Mouse (Mus musculus): ENCODE data around the gene Dcp1b. TPM values are rescaled to one million over a fixed set of nuclear protein-coding genes. Genes with fewer than 3 reads are reported as not detected.

Gene Dcp1b
- polyA plus RNA-seq, 1 experiment, result 26.6 TPM

DNA sequence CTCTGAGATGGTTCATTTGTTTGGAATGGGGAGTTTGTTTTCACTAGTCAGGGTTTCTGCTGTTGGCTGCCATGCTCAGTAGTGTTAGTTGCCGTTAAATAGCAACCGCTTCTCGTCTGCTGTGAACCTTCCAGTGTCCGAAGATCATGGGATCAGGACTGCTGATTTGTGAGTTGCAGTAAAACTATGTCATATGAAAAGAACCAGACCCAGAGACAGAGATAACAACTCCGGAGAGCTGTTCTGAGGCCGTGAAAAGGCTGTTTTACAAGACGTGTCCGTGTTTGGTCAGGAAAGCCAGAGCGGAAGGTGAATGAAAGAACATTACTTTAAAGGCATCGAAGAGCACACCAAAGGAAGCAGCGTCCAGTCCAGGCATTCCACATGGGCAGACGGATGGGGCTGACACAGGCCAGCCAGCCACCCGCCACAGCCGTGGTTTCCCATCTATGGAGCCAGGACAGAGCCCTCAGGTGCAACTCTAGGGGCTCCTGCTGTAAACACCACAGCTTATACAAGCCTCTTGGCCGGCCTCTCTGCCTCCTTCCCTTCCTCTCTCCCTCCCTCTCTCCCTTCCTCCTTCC lies 18.6 kb downstream of the Dcp1b start:
- no peak overlapping the region for H3K27ac ChIP-seq (ENCODE audit: insufficient read depth, low read length)
- peaks cover 3% of the 10 kb centered on the region; the same call in 1 of the 2 replicates for H3K4me1 ChIP-seq (ENCODE audit: control insufficient read depth, insufficient read depth, low read length)
- TF ChIP-seq CTCF (IDR thresholded peaks at IDR 0.05; ENCODE audit: extremely low read depth, insufficient read depth, low read length) (no peak), POLR2A (IDR thresholded peaks at IDR 0.05; ENCODE audit: extremely low read depth, insufficient read depth, low read length) (no peak)
- H3K4me3 ChIP-seq (ENCODE audit: insufficient read depth, low read length), result no peak overlapping the region

DNA sequence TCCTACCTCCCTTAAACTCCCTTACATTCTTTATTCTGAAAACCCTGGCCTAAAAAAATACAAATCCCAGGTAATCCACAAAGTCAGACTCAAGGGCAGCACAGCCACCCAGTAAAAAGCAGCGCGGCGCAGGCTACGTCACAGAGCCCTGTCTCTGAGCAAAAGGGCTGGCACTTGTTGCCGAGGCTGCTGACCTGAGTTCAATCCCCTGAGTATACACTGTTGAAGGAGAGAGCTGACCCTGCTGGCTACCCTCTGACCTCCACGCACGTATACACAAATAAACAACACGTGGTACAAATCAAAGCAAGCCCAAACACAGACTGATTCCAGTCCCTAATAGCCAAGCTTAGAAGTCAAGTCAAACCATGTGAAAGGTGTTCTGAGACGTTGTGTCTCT lies 19.1 kb downstream of the Dcp1b start:
- Histone ChIP-seq H3K4me1 (ENCODE audit: control insufficient read depth, insufficient read depth, low read length) (peaks cover 3% of the 10 kb centered on the region; the same call in 1 of the 2 replicates), H3K4me3 (ENCODE audit: insufficient read depth, low read length) (no peak overlapping the region), H3K27ac (ENCODE audit: insufficient read depth, low read length) (no peak overlapping the region)
- TF ChIP-seq CTCF (IDR thresholded peaks at IDR 0.05; ENCODE audit: extremely low read depth, insufficient read depth, low read length) (no peak), POLR2A (IDR thresholded peaks at IDR 0.05; ENCODE audit: extremely low read depth, insufficient read depth, low read length) (no peak)

DNA sequence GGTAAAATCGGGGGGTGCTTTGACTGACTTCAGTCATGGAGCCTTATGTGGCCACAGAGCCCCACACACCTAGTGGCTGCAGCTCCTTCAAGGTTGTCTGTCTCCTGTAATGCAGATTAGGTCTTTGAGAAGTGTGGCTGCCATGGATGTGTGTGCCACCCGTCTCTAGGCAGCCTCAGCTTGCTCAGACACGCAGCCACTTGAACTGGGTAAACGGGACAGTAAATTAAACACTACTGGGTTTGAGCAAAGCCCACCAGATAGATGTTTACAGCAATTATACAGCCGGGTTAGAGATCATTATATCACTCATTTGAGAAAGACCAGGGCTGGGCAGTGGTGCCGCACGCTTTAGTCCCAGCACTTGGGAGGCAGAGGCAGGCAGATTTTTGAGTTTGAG lies 19.5 kb downstream of the Dcp1b start:
- Histone ChIP-seq H3K4me1 (ENCODE audit: control insufficient read depth, insufficient read depth, low read length) (peaks cover 3% of the 10 kb centered on the region; the same call in 1 of the 2 replicates), H3K27ac (ENCODE audit: insufficient read depth, low read length) (no peak overlapping the region), H3K4me3 (ENCODE audit: insufficient read depth, low read length) (no peak overlapping the region)
- TF ChIP-seq CTCF (IDR thresholded peaks at IDR 0.05; ENCODE audit: extremely low read depth, insufficient read depth, low read length), result no peak
- TF ChIP-seq POLR2A (IDR thresholded peaks at IDR 0.05; ENCODE audit: extremely low read depth, insufficient read depth, low read length), result no peak

DNA sequence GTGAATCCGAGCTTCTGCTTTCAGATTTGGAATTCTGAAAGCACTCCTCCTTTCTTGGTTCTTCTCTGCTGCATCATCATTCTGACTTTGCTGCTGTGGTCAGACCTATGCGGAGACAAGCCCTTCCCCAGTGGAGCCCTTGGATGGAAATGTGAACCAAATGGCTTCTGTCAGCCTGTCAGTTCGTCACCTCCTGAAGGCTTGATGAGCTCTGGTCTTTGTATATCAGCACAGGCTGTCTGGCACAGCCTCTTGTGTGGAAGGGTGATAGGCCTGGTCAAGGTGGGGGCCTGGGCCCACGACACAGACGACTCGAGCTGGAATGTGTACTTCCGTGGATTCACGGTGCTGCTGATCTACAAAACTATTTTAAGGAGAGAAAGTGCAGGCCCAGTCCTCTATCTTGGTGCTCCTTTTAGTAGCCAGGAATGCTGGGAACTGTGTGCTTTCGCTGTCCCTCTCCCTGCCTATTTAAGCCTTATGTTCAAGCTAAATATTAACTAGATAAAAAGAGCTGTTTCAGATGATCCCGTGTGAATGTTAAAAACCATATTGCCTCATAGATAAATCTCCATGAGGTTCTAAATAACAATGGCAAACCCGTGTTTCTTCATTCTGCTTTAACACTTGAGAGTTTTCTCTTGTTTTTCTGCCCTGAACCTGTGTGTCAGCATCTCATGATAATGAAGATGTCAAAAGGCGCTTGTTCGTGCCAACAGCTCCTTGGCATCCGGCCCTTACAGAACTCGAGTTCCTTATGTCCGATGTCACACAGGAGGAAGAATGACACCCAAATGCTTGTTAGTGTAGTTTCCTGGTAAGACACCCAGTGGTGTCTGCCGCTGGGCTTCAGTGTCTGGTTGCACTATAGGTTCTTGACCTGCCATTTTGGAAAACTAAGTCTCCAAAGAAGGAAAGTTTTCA lies 21.6 kb downstream of the Dcp1b start, which contains the start of gene Cacna1c:
Gene Cacna1c (minus strand): TSS at position 37 of the 924 bp plus-strand sequence.
- H3K4me3 ChIP-seq (ENCODE audit: insufficient read depth, low read length), result no peak within 1 kb of the TSS
- H3K27ac ChIP-seq (ENCODE audit: insufficient read depth, low read length), result no peak within 1 kb of the TSS
- peaks cover 2% of the 10 kb centered on the region; the same call in 1 of the 2 replicates for H3K4me1 ChIP-seq (ENCODE audit: control insufficient read depth, insufficient read depth, low read length)
- TF ChIP-seq CTCF (IDR thresholded peaks at IDR 0.05; ENCODE audit: extremely low read depth, insufficient read depth, low read length) (no peak), POLR2A (IDR thresholded peaks at IDR 0.05; ENCODE audit: extremely low read depth, insufficient read depth, low read length) (no peak)

DNA sequence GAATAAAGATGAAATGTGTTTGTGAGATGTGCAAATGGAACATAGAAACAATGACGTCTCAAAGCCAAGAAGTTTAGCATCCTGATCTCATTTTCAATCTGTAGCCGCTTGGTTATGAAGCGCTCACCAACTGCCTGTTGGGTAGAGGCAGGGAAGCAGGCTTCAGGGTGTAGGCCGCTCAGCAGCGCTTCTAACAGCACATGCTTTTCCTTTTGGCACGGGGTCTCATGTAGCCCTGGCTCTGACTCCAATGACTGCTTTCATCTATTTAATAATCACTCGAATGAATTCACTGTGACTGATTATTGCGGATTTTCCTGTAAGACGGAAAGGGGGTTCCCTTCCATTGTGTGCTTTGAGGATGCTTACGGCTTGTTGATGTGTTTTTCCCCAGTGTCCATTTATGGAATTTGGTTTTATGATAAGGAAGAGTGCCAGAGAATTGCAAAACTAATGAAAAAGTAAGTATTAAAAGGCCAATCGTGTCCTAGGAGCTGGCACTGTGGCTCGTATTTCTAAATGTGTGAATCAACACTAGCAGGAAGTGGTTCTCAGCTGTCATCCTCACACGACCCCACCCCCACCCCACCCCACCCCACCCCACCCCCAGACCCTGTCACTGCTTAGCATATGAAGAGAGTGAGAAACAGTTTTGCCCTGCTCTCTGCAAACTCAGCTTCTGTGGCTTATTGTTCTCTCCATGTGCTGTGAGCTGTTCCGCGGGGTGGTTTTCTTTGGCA lies 23.7 kb downstream of the Dcp1b start:
- no peaks in the 10 kb centered on the region; the same call in 1 of the 2 replicates for H3K4me1 ChIP-seq (ENCODE audit: control insufficient read depth, insufficient read depth, low read length)
- TF ChIP-seq CTCF (IDR thresholded peaks at IDR 0.05; ENCODE audit: extremely low read depth, insufficient read depth, low read length) (no peak), POLR2A (IDR thresholded peaks at IDR 0.05; ENCODE audit: extremely low read depth, insufficient read depth, low read length) (no peak)
- H3K27ac ChIP-seq (ENCODE audit: insufficient read depth, low read length), result no peak overlapping the region
- no peak overlapping the region for H3K4me3 ChIP-seq (ENCODE audit: insufficient read depth, low read length)

DNA sequence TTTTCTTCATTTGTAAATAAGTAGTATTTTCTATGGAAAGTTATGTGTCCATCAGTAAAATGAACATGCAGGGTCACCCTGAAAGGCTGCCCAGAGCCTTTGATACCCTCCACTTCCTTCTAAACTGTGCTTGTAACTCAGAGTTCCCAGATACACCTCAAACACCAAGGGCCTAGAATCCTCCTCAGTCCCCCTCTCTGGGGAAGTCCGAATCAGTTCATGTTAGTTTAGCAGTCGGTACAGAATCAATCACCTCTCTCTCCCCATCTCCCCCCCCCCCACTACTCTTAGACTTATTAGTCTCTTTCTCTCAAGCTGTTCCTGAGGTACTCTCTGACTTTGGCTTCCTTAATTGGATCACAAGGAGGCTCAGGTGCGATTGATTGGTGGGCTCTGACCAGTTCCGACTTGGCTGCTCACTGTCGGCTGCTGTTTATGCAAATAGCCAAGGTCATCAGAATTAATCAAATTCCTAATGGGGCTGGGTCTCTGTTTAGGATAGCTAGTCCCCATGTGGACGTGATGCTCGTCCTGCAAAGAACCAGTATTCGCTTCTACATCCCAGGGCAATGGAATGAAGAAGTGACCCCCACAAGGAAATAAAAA lies 24.3 kb downstream of the Dcp1b start:
- no peaks in the 10 kb centered on the region; the same call in 1 of the 2 replicates for H3K4me1 ChIP-seq (ENCODE audit: control insufficient read depth, insufficient read depth, low read length)
- no peak overlapping the region for H3K4me3 ChIP-seq (ENCODE audit: insufficient read depth, low read length)
- no peak for TF ChIP-seq CTCF (IDR thresholded peaks at IDR 0.05; ENCODE audit: extremely low read depth, insufficient read depth, low read length)
- TF ChIP-seq POLR2A (IDR thresholded peaks at IDR 0.05; ENCODE audit: extremely low read depth, insufficient read depth, low read length), result no peak
- no peak overlapping the region for H3K27ac ChIP-seq (ENCODE audit: insufficient read depth, low read length)

DNA sequence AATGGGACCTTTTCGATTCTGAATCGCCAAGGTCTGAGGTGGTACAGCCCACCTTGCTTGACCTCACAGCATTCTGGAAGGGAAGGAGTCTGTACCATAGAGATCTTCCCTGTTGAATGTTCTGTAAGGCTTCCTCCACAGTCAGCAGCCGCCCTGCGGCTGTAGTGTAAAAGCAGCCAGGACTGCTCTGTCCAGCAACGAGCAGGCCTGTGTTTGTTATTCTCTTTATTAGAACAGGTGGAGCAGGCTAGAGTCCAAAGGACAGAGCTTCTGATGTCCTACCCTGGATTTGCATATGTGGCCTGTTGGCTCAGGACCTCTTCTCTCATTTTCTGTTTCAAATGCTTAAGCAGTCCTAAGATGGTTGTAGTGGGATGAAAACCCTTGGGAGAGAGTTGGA lies 25.3 kb downstream of the Dcp1b start:
- H3K4me3 ChIP-seq (ENCODE audit: insufficient read depth, low read length), result no peak overlapping the region
- no peak overlapping the region for H3K27ac ChIP-seq (ENCODE audit: insufficient read depth, low read length)
- H3K4me1 ChIP-seq (ENCODE audit: control insufficient read depth, insufficient read depth, low read length), result no peaks in the 10 kb centered on the region; the same call in 1 of the 2 replicates
- no peak for TF ChIP-seq POLR2A (IDR thresholded peaks at IDR 0.05; ENCODE audit: extremely low read depth, insufficient read depth, low read length)
- TF ChIP-seq CTCF (IDR thresholded peaks at IDR 0.05; ENCODE audit: extremely low read depth, insufficient read depth, low read length), result no peak

DNA sequence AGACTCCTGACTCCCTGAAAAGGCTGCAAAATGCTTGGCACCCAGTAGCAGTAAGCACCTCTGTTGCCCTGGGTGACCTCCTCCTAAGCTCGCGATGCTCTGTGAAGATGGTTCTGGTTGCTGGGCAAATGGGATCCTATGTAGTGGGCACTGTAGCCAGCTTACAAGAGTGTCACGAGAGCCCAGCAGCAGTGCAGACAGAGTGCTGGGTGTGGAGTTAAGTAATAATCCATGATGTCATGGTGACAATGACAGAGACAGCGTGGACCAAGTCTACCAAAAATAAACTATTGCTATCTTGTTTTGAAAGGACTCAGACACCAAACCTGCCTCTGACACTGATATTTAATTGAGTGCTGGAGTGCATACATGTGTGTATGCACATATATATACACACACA lies 26.5 kb downstream of the Dcp1b start:
- no peak overlapping the region for H3K4me3 ChIP-seq (ENCODE audit: insufficient read depth, low read length)
- no peaks in the 10 kb centered on the region; the same call in 1 of the 2 replicates for H3K4me1 ChIP-seq (ENCODE audit: control insufficient read depth, insufficient read depth, low read length)
- TF ChIP-seq POLR2A (IDR thresholded peaks at IDR 0.05; ENCODE audit: extremely low read depth, insufficient read depth, low read length) (no peak), CTCF (IDR thresholded peaks at IDR 0.05; ENCODE audit: extremely low read depth, insufficient read depth, low read length) (no peak)
- no peak overlapping the region for H3K27ac ChIP-seq (ENCODE audit: insufficient read depth, low read length)

DNA sequence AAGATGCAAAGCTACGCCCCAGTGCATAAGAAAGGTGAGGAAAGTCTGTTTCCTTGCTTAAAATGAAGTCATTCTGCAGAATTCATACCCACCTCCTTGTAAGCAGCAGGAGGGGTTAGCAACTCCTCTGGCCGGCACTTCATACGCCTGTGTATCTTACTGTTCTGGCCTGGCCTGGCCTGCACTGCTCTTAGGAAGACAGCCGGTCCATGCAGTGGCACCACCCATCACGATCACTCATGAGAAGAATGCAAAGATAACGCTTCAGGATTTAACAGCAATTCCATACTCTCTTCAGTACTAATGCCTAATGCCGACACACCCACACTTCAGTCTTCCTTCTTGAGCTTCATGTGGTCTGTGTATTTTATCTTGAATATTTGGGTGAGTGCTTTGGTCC lies 29.2 kb downstream of the Dcp1b start:
- Histone ChIP-seq H3K27ac (ENCODE audit: insufficient read depth, low read length) (no peak overlapping the region), H3K4me3 (ENCODE audit: insufficient read depth, low read length) (no peak overlapping the region), H3K4me1 (ENCODE audit: control insufficient read depth, insufficient read depth, low read length) (no peaks in the 10 kb centered on the region)
- TF ChIP-seq POLR2A (IDR thresholded peaks at IDR 0.05; ENCODE audit: extremely low read depth, insufficient read depth, low read length) (no peak), CTCF (IDR thresholded peaks at IDR 0.05; ENCODE audit: extremely low read depth, insufficient read depth, low read length) (no peak)

Data from cortical plate, adult 2 months (tissue).